Mouse (Mus musculus) midbrain, embryonic 14.5 days (tissue): ENCODE measurements around the gene Pdha1. TPM values are rescaled to one million over a fixed set of nuclear protein-coding genes. Genes with fewer than 3 reads are reported as not detected.

Source experiments
- ATAC-seq: fragments of 200-750 bp; cut with Nextera tagmentation; 2 replicates; pipeline ENCODE4 v1.8.0; 2017; ENCODE audit warnings: moderate number of reproducible peaks, moderate library complexity; ENCODE audit not compliant: low FRiP score, low TSS enrichment
- DNase-seq: peaks from one replicate; pipeline ENCODE4 v3.0.0-alpha.2; 2015
- H3K27ac ChIP-seq: fragments of 300-500 bp; sonication (generic); replicated peaks from 2 replicates; pipeline ENCODE4 v1.5.1; 2014; ENCODE audit warnings: mild to moderate bottlenecking, low read depth, low read length, moderate library complexity
- H3K27me3 ChIP-seq: fragments of 300-500 bp; sonication (generic); 2 replicates; pipeline ENCODE4 v1.6.1; 2014; ENCODE audit warnings: low read length, control low read depth, mixed read lengths; ENCODE audit not compliant: control insufficient read depth, insufficient read depth
- H3K36me3 ChIP-seq: fragments of 300-500 bp; sonication (generic); 2 replicates; pipeline ENCODE4 v1.6.1; 2014; ENCODE audit warnings: low read length, control low read depth; ENCODE audit not compliant: control insufficient read depth, insufficient read depth
- H3K4me1 ChIP-seq: fragments of 300-500 bp; sonication (generic); 2 replicates; pipeline ENCODE4 v1.6.1; 2014; ENCODE audit warnings: mild to moderate bottlenecking, antibody characterized with exemption, low read length, control low read depth; ENCODE audit not compliant: control insufficient read depth, insufficient read depth
- H3K4me2 ChIP-seq: fragments of 300-500 bp; sonication (generic); 2 replicates; pipeline ENCODE4 v1.6.1; 2014; ENCODE audit warnings: mild to moderate bottlenecking, low read length, moderate library complexity
- H3K4me3 ChIP-seq: fragments of 300-500 bp; sonication (generic); replicated peaks from 2 replicates; pipeline ENCODE4 v1.5.1; 2014; ENCODE audit warnings: low read depth, low read length
- H3K9ac ChIP-seq: fragments of 300-500 bp; sonication (generic); replicated peaks from 2 replicates; pipeline ENCODE4 v1.6.1; 2014; ENCODE audit warnings: mild to moderate bottlenecking, low read length, moderate library complexity
- H3K9me3 ChIP-seq: fragments of 300-500 bp; sonication (generic); 2 replicates; pipeline ENCODE4 v1.6.1; 2016; ENCODE audit warnings: low read length, control low read depth, mixed read lengths; ENCODE audit not compliant: control insufficient read depth
- WGBS: fragments of 180-500 bp; shearing (Covaris S2); extraction: QIAGEN DNeasy Blood & Tissue Kit; methylation state at CpG from one replicate; pipeline ENCODE4 v1.1.7; 2014; 5-methylcytosine and 5-hydroxymethylcytosine counted together
- polyA plus RNA-seq: library from polyadenylated mRNA; unstranded; fragments of >200 nt; fragmentation: Nextera tagmentation; extraction: Ambion mirVana; gene quantifications from 2 replicates; pipeline ENCODE4 v1.2.1, GENCODE M21; 2014

The Pdha1 gene
- polyA plus RNA-seq, 1 experiment from 2014 or later, result 133 TPM

DNA sequence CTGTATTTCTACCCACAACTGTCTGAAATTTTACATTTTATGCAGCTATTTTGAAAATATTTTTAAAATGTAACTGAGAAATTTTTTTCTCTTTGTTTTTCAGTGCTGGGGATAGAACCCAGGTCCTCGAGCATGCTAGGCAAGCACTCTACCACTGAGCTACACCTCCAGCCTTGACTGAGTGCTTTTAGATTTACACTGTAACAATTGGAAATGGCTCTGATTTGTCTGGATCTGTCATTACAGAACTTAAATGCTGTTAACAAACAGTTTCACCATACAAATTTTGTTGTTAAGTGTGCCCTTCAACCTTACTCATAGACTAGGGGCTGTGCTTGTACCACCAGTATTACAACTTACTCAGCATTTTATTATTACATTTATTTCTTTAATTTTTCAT lies 46.2 kb downstream of the Pdha1 start:
- H3K4me1 ChIP-seq, result no peaks in the 10 kb centered on the region
- no peaks in the 10 kb centered on the region for H3K27me3 ChIP-seq
- H3K4me3 ChIP-seq, result no peak overlapping the region
- no peak overlapping the region for H3K9ac ChIP-seq
- ATAC-seq, result no peak
- DNase-seq, result no peak
- H3K9me3 ChIP-seq, result no peaks in the 10 kb centered on the region
- WGBS, result 76% methylated on average over 1 of the region's 1 CpGs
- no peak overlapping the region for H3K4me2 ChIP-seq
- H3K27ac ChIP-seq, result no peak overlapping the region
- no peaks in the 10 kb centered on the region for H3K36me3 ChIP-seq

Other genes starting within 250 kb of the Pdha1 start
- 0.28 and 0.31 TPM in 2 replicates for gene Map3k15, start 150.0 kb downstream of the Pdha1 start, polyA plus RNA-seq